Comparison of ENCODE assay signal across 8 mouse cellular contexts in the genomic region with DNA sequence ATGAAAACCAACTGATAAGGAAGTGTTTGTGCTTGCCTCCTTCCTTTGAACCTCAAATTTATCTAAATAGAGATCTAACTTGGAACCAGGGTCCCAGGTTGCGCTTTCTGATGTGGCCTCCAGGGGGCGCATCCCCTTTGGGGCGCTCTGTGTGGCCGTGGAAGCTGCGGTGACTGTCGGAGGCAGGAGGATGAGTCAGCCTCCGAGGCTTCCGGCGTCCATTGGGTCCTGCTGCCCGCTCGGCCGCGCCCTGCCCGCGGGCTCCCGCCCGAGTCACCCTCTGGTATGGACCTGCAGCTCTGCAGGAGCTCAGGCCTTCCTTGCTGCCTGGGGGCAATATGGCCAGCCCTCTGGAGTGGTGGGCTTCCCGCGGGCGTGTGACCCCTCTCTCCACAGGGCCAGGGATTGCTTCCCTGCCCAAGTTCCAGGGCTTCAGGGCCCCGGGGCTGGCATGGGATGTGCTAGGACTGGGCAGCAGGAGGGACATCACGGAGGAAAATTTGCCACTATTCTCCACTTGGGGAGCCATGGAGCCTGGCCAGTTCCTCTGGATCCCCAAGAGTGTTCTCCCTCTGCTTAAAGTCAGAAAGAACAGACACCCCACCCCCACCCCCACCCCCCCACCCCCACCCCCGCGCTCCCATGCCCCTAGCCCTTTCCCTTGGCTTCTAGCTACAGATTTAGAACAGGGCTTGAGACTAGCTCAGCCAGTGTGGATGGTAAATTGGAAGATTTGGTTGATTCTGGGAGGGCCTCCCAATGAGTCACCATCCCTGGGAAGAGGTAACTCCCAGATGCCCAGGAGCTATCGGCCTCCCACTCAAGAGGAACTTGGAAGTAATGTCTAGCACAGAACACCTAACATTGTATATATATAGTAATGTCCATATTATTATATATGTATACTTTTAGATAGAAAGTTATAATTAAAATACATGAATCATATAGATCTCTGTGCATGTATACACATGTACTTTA. TPM values are rescaled to one million over a fixed set of nuclear protein-coding genes. Genes with fewer than 3 reads are reported as not detected.
A peak's percentile ranks its signal among the peaks of the same experiment; 100 is the strongest.
DNase-seq lines count a peak whose midpoint lies in the region; ATAC-seq and TF ChIP-seq lines count a peak whose summit lies in the region.

No protein-coding gene starts in this region.

- peak overlapping the region; percentile 81 for H3K4me2 ChIP-seq in forebrain, postnatal 0 days (ENCODE audit: low read depth)
- H3K4me2 ChIP-seq in lung, postnatal 0 days (replicated peaks; ENCODE audit: low read depth, low read length): peak overlapping the region; percentile 72

- peak; percentile 54 for TF ChIP-seq RAD21 in MEL (IDR thresholded peaks at IDR 0.05; ENCODE audit: low read depth, low read length)

- H3K27ac ChIP-seq in MEL (ENCODE audit: control insufficient read depth, low read depth, low read length): no peak overlapping the region
- H3K27ac ChIP-seq in cerebellum, adult 2 months (ENCODE audit: insufficient read depth, low read length): no peak overlapping the region
- H3K27ac ChIP-seq in forebrain, postnatal 0 days (ENCODE audit: low read depth, low read length): no peak overlapping the region
- peak overlapping the region; percentile 87 for H3K27ac ChIP-seq in lung, postnatal 0 days (ENCODE audit: low read length)

- H3K79me2 ChIP-seq in MEL (ENCODE audit: control insufficient read depth, insufficient read depth, low read length, poor library complexity): no peaks in the 10 kb centered on the region

- WGBS in cerebellum, adult 2 months: 2% methylated on average over 25 of the region's 25 CpGs
- 3% methylated on average over 25 of the region's 25 CpGs for WGBS in forebrain, postnatal 0 days
- 2% methylated on average over 23 of the region's 25 CpGs for WGBS in lung, postnatal 0 days

- TF ChIP-seq POLR2A in MEL (IDR thresholded peaks at IDR 0.05; ENCODE audit: control insufficient read depth in 1 of 2, insufficient read depth in 1 of 2, low read depth in 1 of 2, low read length in 2 of 2, poor library complexity in 1 of 2): no peak
- TF ChIP-seq POLR2A in cerebellum, adult 2 months (IDR thresholded peaks at IDR 0.05; ENCODE audit: borderline replicate concordance, insufficient read depth, low read length): no peak

- ATAC-seq in forebrain, postnatal 0 days: peak; percentile 93
- peak; percentile 67 to 82 for ATAC-seq in hematopoietic stem cell, adult 5-6 weeks (replicated peaks in 1 of 2; ENCODE audit: insufficient read depth in 1 of 2, low FRiP score in 2 of 2, low TSS enrichment in 1 of 2, low read depth in 1 of 2, poor library complexity in 2 of 2, severe bottlenecking in 2 of 2)
- peak; percentile 95 for ATAC-seq in lung, postnatal 0 days

- H3K27me3 ChIP-seq in MEL (ENCODE audit: control insufficient read depth in 1 of 2, insufficient read depth in 2 of 2, low read length in 2 of 2): no peaks in the 10 kb centered on the region
- H3K27me3 ChIP-seq in cerebellum, adult 2 months (ENCODE audit: control insufficient read depth, insufficient read depth, low read length): peaks cover 2% of the 10 kb centered on the region; the same call in 1 of the 2 replicates
- no peaks in the 10 kb centered on the region for H3K27me3 ChIP-seq in forebrain, postnatal 0 days (ENCODE audit: insufficient read depth, low read length)
- H3K27me3 ChIP-seq in lung, postnatal 0 days (replicated peaks; ENCODE audit: insufficient read depth, low read length): no peaks in the 10 kb centered on the region

- peaks cover 10 to 14% of the 10 kb centered on the region in 2 experiments for H3K4me1 ChIP-seq in MEL (ENCODE audit: control insufficient read depth in 1 of 2, insufficient read depth in 2 of 2, low read length in 2 of 2)
- H3K4me1 ChIP-seq in cerebellum, adult 2 months (ENCODE audit: control insufficient read depth, insufficient read depth, low read length): no peaks in the 10 kb centered on the region
- no peaks in the 10 kb centered on the region; the same call in 1 of the 2 replicates for H3K4me1 ChIP-seq in forebrain, postnatal 0 days (ENCODE audit: insufficient read depth)
- H3K4me1 ChIP-seq in lung, postnatal 0 days (ENCODE audit: insufficient read depth, low read depth, low read length): peaks cover 6% of the 10 kb centered on the region

- TF ChIP-seq CTCF in MEL (IDR thresholded peaks at IDR 0.05 in 2 of 3, conservative IDR thresholded peaks at IDR 0.05 in 1 of 3; ENCODE audit: control insufficient read depth in 1 of 3, insufficient read depth in 1 of 3, low read depth in 2 of 3, low read length in 3 of 3, poor library complexity in 1 of 3, severe bottlenecking in 1 of 3): peak; percentile 75 to 95 (median 89)
- TF ChIP-seq CTCF in cerebellum, adult 2 months (IDR thresholded peaks at IDR 0.05; ENCODE audit: borderline replicate concordance, insufficient read depth, low read depth, low read length): peak; percentile 79
- peak; percentile 91 for TF ChIP-seq CTCF in forebrain, postnatal 0 days (IDR thresholded peaks at IDR 0.05; ENCODE audit: low read depth)
- peak; percentile 95 for TF ChIP-seq CTCF in lung, postnatal 0 days (IDR thresholded peaks at IDR 0.05)

- H3K4me3 ChIP-seq in MEL (ENCODE audit: control insufficient read depth in 1 of 2, insufficient read depth in 1 of 2, low read depth in 2 of 2, low read length in 2 of 2): peak overlapping the region; percentile 52 to 55
- H3K4me3 ChIP-seq in cerebellum, adult 2 months (replicated peaks; ENCODE audit: insufficient read depth, low read depth, low read length): peak overlapping the region; percentile 14
- H3K4me3 ChIP-seq in forebrain, postnatal 0 days (ENCODE audit: low read depth, low read length): peak overlapping the region; percentile 38
- peak overlapping the region; percentile 41 for H3K4me3 ChIP-seq in lung, postnatal 0 days (ENCODE audit: low read depth, low read length)

- peak; percentile 84 for DNase-seq in MEL (ENCODE audit: low read depth, low spot score)
- DNase-seq in cerebellum, adult 2 months: peak; percentile 62 to 70
- peak; percentile 83 for DNase-seq in forebrain, postnatal 0 days
- peak; percentile 84 for DNase-seq in layer of hippocampus, adult 9-11 months
- peak; percentile 96 for DNase-seq in lung, postnatal 0 days (ENCODE audit: low spot score)
- peak; percentile 62 for DNase-seq in ovary, postnatal 10 days (ENCODE audit: low spot score)
- peak; percentile 59 to 85 for DNase-seq in thymus, postnatal 10 days (ENCODE audit: low spot score in 2 of 2)

- H3K9me3 ChIP-seq in MEL (replicated peaks; ENCODE audit: insufficient read depth, low read length): no peaks in the 10 kb centered on the region
- H3K9me3 ChIP-seq in forebrain, postnatal 0 days (ENCODE audit: low read length): no peaks in the 10 kb centered on the region
- H3K9me3 ChIP-seq in lung, postnatal 0 days (ENCODE audit: low read length): no peaks in the 10 kb centered on the region

- H3K9ac ChIP-seq in MEL (ENCODE audit: control insufficient read depth, low read depth, low read length, poor library complexity, severe bottlenecking): peak overlapping the region; percentile 55
- peak overlapping the region; percentile 51 for H3K9ac ChIP-seq in forebrain, postnatal 0 days
- peak overlapping the region; percentile 36; the same call in 1 of the 2 replicates for H3K9ac ChIP-seq in lung, postnatal 0 days (replicated peaks; ENCODE audit: low read depth)

- TF ChIP-seq EP300 in MEL (IDR thresholded peaks at IDR 0.05; ENCODE audit: low read depth in 1 of 2, low read length in 2 of 2): 0 out of 4 replicates have a peak, but pooled peaks of 1 of the 2 experiments have one; percentile 33
- TF ChIP-seq EP300 in lung, postnatal 0 days (IDR thresholded peaks at IDR 0.05): no peak

- H3K36me3 ChIP-seq in MEL (ENCODE audit: control insufficient read depth in 1 of 2, insufficient read depth in 2 of 2, low read length in 2 of 2): peaks cover 0 to 7% of the 10 kb centered on the region in 2 experiments; a peak in 2 of 4 replicates
- no peaks in the 10 kb centered on the region for H3K36me3 ChIP-seq in forebrain, postnatal 0 days (ENCODE audit: insufficient read depth)
- no peaks in the 10 kb centered on the region for H3K36me3 ChIP-seq in lung, postnatal 0 days (ENCODE audit: insufficient read depth, low read length)

TF ChIP-seq in MEL, 35 proteins besides CTCF, POLR2A, EP300 and RAD21 (continues in another document):
- no peak for TF ChIP-seq UBTF (IDR thresholded peaks at IDR 0.05; ENCODE audit: borderline replicate concordance, insufficient read depth, low read depth, low read length)
- no peak for TF ChIP-seq HCFC1 (IDR thresholded peaks at IDR 0.05; ENCODE audit: low read depth, low read length)
- no peak for TF ChIP-seq MEF2A (IDR thresholded peaks at IDR 0.05; ENCODE audit: extremely low read depth, insufficient replicate concordance, low read depth, low read length, poor library complexity, severe bottlenecking)
- TF ChIP-seq MAZ (IDR thresholded peaks at IDR 0.05; ENCODE audit: low read depth, low read length): peak; percentile 65; the same call in 1 of the 2 replicates
- TF ChIP-seq CHD1 (IDR thresholded peaks at IDR 0.05; ENCODE audit: low read depth, low read length): no peak
- TF ChIP-seq MYB (IDR thresholded peaks at IDR 0.05; ENCODE audit: low read depth, low read length): no peak
- peak; percentile 68; the same call in 1 of the 2 replicates for TF ChIP-seq SIN3A (IDR thresholded peaks at IDR 0.05; ENCODE audit: low read length)
- TF ChIP-seq JUND (IDR thresholded peaks at IDR 0.05; ENCODE audit: low read depth, low read length): peak; percentile 41; the same call in 1 of the 2 replicates
- TF ChIP-seq USF1 (IDR thresholded peaks at IDR 0.05; ENCODE audit: low read depth, low read length): no peak
- no peak for TF ChIP-seq KAT2A (conservative IDR thresholded peaks at IDR 0.05; ENCODE audit: low read depth, low read length)
- peak; percentile 35; the same call in 1 of the 2 replicates for TF ChIP-seq MXI1 (IDR thresholded peaks at IDR 0.05; ENCODE audit: low read depth, low read length)
- TF ChIP-seq USF2 (IDR thresholded peaks at IDR 0.05; ENCODE audit: borderline replicate concordance in 1 of 2, insufficient read depth in 1 of 2, low read depth in 1 of 2, low read length in 2 of 2): no peak
- TF ChIP-seq POLR2AphosphoS2 (IDR thresholded peaks at IDR 0.05; ENCODE audit: low read length): no peak
- peak; percentile 84 for TF ChIP-seq SMC3 (IDR thresholded peaks at IDR 0.05; ENCODE audit: low read depth, low read length)
- TF ChIP-seq E2F4 (IDR thresholded peaks at IDR 0.05; ENCODE audit: borderline replicate concordance, low read depth, low read length): no peak; the same call in 1 of the 2 replicates

RNA-seq across cellular contexts. Expression of gene Plekhg6, which starts 46.1 kb away (rescaled TPM):
- total RNA-seq in MEL (2012; rRNA removed): not detected in 2 replicates
- polyA plus RNA-seq in MEL (2012; ENCODE audit: insufficient read depth in 1 of 2, insufficient read length in 2 of 2, low read depth in 1 of 2, low replicate concordance in 2 of 2, missing spikeins in 1 of 2): under 1 TPM in 1 of 2 experiments, not detected in 1; 0.13 TPM
- 0.06 and 0.10 TPM in 2 replicates for polyA plus RNA-seq in cerebellum, adult 2 months (2012; rRNA removed)
- 0.15 and 1.00 TPM in 2 replicates for total RNA-seq in forebrain, postnatal 0 days (2014; rRNA removed)
- 0.16 TPM in 2 replicates for polyA plus RNA-seq in forebrain, postnatal 0 days (2015; fragmentation: Nextera tagmentation; extraction: Ambion mirVana)
- 0.19 and 0.25 TPM in 2 replicates for total RNA-seq in hematopoietic stem cell, adult 5-6 weeks (2017)
- 0.50 and 0.82 TPM in 2 replicates for polyA plus RNA-seq in lung, postnatal 0 days (2015; fragmentation: Nextera tagmentation; extraction: Ambion mirVana)
